Mouse (Mus musculus) forebrain, embryonic 10.5 days (tissue): ENCODE results near the gene Srxn1. TPM values are rescaled to one million over a fixed set of nuclear protein-coding genes. Genes with fewer than 3 reads are reported as not detected.
A peak's percentile ranks its signal among the peaks of the same experiment; 100 is the strongest.

ENCODE experiments used
- DNase-seq: peaks from one replicate; pipeline ENCODE4 v3.0.0-alpha.2; 2017; ENCODE audit warnings: low spot score; ENCODE audit errors: extremely low spot score
- H3K27ac ChIP-seq: fragments of 300-500 bp; sonication (generic); 2 replicates; pipeline ENCODE4 v1.5.1; 2016; ENCODE audit warnings: mild to moderate bottlenecking
- H3K27me3 ChIP-seq: fragments of 300-500 bp; sonication (generic); 2 replicates; pipeline ENCODE4 v1.6.1; 2016; ENCODE audit warnings: mild to moderate bottlenecking; ENCODE audit not compliant: poor library complexity, severe bottlenecking
- H3K36me3 ChIP-seq: fragments of 300-500 bp; sonication (generic); replicated peaks from 2 replicates; pipeline ENCODE4 v1.6.1; 2016; ENCODE audit warnings: mild to moderate bottlenecking, moderate library complexity
- H3K4me1 ChIP-seq: fragments of 300-500 bp; sonication (generic); 2 replicates; pipeline ENCODE4 v1.6.1; 2016
- H3K4me3 ChIP-seq: fragments of 300-500 bp; sonication (generic); 2 replicates; pipeline ENCODE4 v1.5.1; 2016; ENCODE audit warnings: mild to moderate bottlenecking, moderate library complexity
- H3K9me3 ChIP-seq: fragments of 300-500 bp; sonication (generic); 2 replicates; pipeline ENCODE4 v1.6.1; 2016; ENCODE audit warnings: mild to moderate bottlenecking, moderate library complexity
- WGBS: fragments of 180-500 bp; shearing (Covaris S2); methylation state at CpG from one replicate; pipeline ENCODE4 v1.1.7; 2016; 5-methylcytosine and 5-hydroxymethylcytosine counted together
- polyA plus RNA-seq: library from polyadenylated mRNA; unstranded; fragments of >200 nt; fragmentation: Nextera tagmentation; extraction: Ambion mirVana; gene quantifications from 2 replicates; pipeline ENCODE4 v1.2.1, GENCODE M21; 2016

Gene Srxn1
- polyA plus RNA-seq, 1 experiment from 2014 or later, result 14.9 TPM

DNA sequence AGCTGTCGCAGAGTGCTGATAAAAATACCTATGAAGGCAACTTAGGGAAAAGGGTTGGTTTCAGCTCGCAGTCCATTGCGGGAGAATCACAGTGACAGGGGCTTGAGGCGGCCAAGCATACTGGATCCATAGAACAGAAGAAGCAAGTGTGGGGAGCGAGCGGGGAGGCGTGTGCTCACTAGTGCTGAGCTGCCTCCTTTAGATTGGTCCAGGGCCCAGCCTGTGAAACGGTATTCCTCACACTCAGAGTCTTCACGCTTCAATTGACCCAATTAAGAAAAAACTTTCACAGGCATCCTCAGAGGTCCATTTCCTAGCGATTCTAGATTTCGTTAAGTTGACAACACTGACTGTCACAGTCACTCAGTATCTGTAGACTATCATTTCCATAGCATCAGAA, 35.6 kb downstream of the Srxn1 start:
- no peak for DNase-seq
- Histone ChIP-seq H3K9me3 (no peaks in the 10 kb centered on the region), H3K27me3 (peaks cover 77% of the 10 kb centered on the region), H3K4me3 (no peak overlapping the region), H3K36me3 (no peaks in the 10 kb centered on the region), H3K4me1 (peaks cover 44% of the 10 kb centered on the region), H3K27ac (no peak overlapping the region)
- WGBS, result 29% methylated on average over 11 of the region's 11 CpGs

DNA sequence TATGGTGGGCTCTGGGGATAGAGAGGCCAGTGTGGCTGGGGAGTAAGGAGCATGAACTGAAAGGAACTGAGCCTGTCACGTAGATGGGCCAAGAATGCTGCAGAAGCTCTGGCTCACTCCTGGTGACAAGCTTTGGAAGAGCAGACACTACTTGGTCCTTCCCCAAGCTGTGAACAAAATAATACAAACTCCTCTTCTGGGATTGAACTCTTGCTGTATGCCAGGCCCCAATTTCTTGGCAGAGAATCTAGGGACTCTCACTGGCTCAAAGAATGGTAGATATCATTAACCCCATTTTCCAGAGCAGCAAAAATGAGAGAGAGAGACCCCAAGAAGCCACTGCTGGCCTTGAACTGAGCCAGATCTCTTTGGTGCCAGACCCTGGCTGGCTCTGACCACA, 36.2 kb downstream of the Srxn1 start:
- WGBS, result 40% methylated on average over 1 of the region's 1 CpGs
- H3K4me1 ChIP-seq, result peaks cover 44% of the 10 kb centered on the region
- peaks cover 83% of the 10 kb centered on the region for H3K27me3 ChIP-seq
- H3K9me3 ChIP-seq, result no peaks in the 10 kb centered on the region
- no peak for DNase-seq
- peak overlapping the region; percentile 74; the same call in 1 of the 2 replicates for H3K27ac ChIP-seq
- no peaks in the 10 kb centered on the region for H3K36me3 ChIP-seq
- peak overlapping the region; percentile 58 for H3K4me3 ChIP-seq

GRCm38 (mm10) chr2:152142046-152142445, 36.7 kb downstream of the Srxn1 start:
- WGBS, result 1% methylated on average over 13 of the region's 13 CpGs
- H3K4me1 ChIP-seq, result peaks cover 44% of the 10 kb centered on the region
- DNase-seq, result peak; percentile 53
- peaks cover 88% of the 10 kb centered on the region for H3K27me3 ChIP-seq
- H3K9me3 ChIP-seq, result no peaks in the 10 kb centered on the region
- H3K36me3 ChIP-seq, result no peaks in the 10 kb centered on the region
- peak overlapping the region; percentile 74 for H3K27ac ChIP-seq
- H3K4me3 ChIP-seq, result peak overlapping the region; percentile 58

GRCm38 (mm10) chr2:152142571-152142970, 37.3 kb downstream of the Srxn1 start:
- no peak for DNase-seq
- Histone ChIP-seq H3K36me3 (no peaks in the 10 kb centered on the region), H3K9me3 (no peaks in the 10 kb centered on the region), H3K4me1 (peaks cover 44% of the 10 kb centered on the region), H3K4me3 (peak overlapping the region; percentile 58), H3K27ac (0 out of 2 replicates have a peak overlapping the region, but pooled peaks have one; percentile 76), H3K27me3 (peaks cover 94% of the 10 kb centered on the region)
- WGBS, result 3% methylated on average over 11 of the region's 11 CpGs

DNA sequence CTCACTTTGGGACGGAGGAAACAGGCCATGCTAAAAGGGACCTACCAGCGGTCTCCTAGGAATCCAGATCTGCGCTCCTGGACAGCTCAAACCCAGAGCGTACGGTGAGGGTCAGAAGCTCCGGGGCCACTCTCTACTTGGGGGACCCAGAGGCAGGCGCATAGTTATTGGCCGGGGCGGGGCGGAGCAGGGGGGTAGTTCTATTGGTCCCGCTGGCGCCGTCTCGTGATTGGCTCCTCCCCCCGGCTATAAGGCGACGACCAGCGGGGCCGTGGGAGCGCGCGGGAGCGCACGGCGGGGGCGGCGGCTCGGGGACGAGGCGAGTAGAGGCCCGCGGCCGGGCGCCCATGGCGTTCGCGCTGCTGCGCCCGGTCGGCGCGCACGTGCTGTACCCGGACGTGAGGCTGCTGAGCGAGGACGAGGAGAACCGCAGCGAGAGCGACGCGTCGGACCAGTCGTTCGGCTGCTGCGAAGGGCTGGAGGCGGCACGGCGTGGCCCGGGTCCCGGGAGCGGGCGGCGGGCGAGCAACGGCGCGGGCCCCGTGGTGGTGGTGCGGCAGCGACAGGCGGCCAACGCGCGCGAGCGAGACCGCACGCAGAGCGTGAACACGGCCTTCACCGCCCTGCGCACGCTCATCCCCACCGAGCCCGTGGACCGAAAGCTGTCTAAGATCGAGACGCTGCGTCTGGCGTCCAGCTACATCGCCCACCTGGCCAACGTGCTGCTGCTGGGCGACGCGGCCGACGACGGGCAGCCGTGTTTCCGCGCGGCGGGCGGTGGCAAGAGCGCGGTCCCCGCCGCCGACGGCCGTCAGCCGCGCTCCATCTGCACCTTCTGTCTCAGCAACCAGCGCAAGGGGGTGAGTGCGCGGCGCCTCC, 38.2 kb downstream of the Srxn1 start, which contains the start of gene Tcf15:
TSS of gene Tcf15 (plus strand) at position 283 of the 879 bp plus-strand sequence.
- peak within 1 kb of the TSS; percentile 76 for H3K27ac ChIP-seq
- peak; percentile 69 for DNase-seq
- peak within 1 kb of the TSS; percentile 58 for H3K4me3 ChIP-seq
- under 1% methylated on average over 118 of the region's 118 CpGs for WGBS
- H3K27me3 ChIP-seq, result peaks cover 95% of the 10 kb centered on the region
- no peaks in the 10 kb centered on the region for H3K9me3 ChIP-seq
- H3K36me3 ChIP-seq, result no peaks in the 10 kb centered on the region
- H3K4me1 ChIP-seq, result peaks cover 44% of the 10 kb centered on the region

DNA sequence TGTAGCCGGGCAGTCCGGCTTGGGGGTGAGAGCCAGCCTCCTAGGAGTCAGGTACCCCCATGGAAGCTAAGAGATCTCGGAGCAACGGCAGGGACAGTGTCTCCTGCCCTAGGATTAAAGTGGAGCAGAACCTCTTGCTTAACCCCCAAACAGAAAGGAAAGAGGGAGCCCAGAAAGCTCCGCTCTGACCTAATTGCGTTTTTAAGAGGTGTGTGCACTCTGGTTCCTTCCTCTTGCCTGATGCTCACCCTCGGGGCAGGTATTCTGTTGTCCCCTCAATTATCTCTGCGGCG, 38.8 kb downstream of the Srxn1 start:
- H3K9me3 ChIP-seq, result no peaks in the 10 kb centered on the region
- peaks cover 97% of the 10 kb centered on the region for H3K27me3 ChIP-seq
- peak overlapping the region; percentile 76 for H3K27ac ChIP-seq
- no peaks in the 10 kb centered on the region for H3K36me3 ChIP-seq
- H3K4me1 ChIP-seq, result peaks cover 43% of the 10 kb centered on the region
- no peak for DNase-seq
- peak overlapping the region; percentile 58 for H3K4me3 ChIP-seq
- 17% methylated on average over 9 of the region's 9 CpGs for WGBS

DNA sequence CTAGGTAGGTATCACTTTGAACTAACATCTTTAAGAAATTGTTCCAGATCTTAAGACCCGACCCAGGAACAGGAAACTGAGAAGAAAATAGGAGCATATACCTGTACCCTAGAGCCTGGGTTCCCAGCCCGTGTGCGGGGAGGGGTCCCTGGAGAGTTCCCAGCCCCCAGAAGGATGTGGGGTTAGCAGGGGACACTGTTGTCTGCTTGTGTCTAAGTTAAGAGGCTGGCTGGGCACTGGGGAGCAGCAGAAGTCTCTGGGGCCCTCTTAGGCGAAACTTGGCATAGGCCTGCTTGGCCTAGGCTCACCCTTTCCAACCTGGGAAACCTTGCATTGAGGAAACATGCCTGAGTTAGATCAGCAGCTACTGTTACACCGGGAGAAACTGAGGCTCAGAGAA, 39.2 kb downstream of the Srxn1 start:
- H3K4me3 ChIP-seq, result peak overlapping the region; percentile 58
- H3K9me3 ChIP-seq, result no peaks in the 10 kb centered on the region
- DNase-seq, result no peak
- no peaks in the 10 kb centered on the region for H3K36me3 ChIP-seq
- peaks cover 93% of the 10 kb centered on the region for H3K27me3 ChIP-seq
- no peak overlapping the region for H3K27ac ChIP-seq
- 63% methylated on average over 5 of the region's 5 CpGs for WGBS
- peaks cover 41% of the 10 kb centered on the region for H3K4me1 ChIP-seq

GRCm38 (mm10) chr2:152145711-152146110, 40.4 kb downstream of the Srxn1 start:
- Histone ChIP-seq H3K4me1 (peaks cover 51% of the 10 kb centered on the region), H3K9me3 (no peaks in the 10 kb centered on the region), H3K27me3 (peaks cover 81% of the 10 kb centered on the region), H3K27ac (no peak overlapping the region), H3K4me3 (no peak overlapping the region), H3K36me3 (no peaks in the 10 kb centered on the region)
- DNase-seq, result no peak
- 71% methylated on average over 2 of the region's 2 CpGs for WGBS

- Histone ChIP-seq H3K9me3 (no peaks in the 10 kb centered on the region), H3K27me3 (peaks cover 67% of the 10 kb centered on the region), H3K36me3 (no peaks in the 10 kb centered on the region), H3K4me3 (no peak overlapping the region), H3K27ac (no peak overlapping the region), H3K4me1 (peaks cover 37% of the 10 kb centered on the region)
- 64% methylated on average over 3 of the region's 3 CpGs for WGBS
- DNase-seq, result no peak
Observed at GRCm38 (mm10) chr2:152147079-152147478, 41.8 kb downstream of the Srxn1 start.

GRCm38 (mm10) chr2:152148675-152149074, 43.4 kb downstream of the Srxn1 start:
- no peak overlapping the region for H3K4me3 ChIP-seq
- H3K9me3 ChIP-seq, result no peaks in the 10 kb centered on the region
- WGBS, result 89% methylated on average over 9 of the region's 9 CpGs
- no peak overlapping the region for H3K27ac ChIP-seq
- H3K27me3 ChIP-seq, result peaks cover 51% of the 10 kb centered on the region
- H3K36me3 ChIP-seq, result no peaks in the 10 kb centered on the region
- H3K4me1 ChIP-seq, result peaks cover 26% of the 10 kb centered on the region
- DNase-seq, result no peak

GRCm38 (mm10) chr2:152149891-152150290, 44.6 kb downstream of the Srxn1 start:
- peaks cover 39% of the 10 kb centered on the region for H3K27me3 ChIP-seq
- WGBS, result 32% methylated on average over 4 of the region's 4 CpGs
- DNase-seq, result no peak
- no peak overlapping the region for H3K4me3 ChIP-seq
- H3K27ac ChIP-seq, result 0 out of 2 replicates have a peak overlapping the region, but pooled peaks have one; percentile 27
- H3K4me1 ChIP-seq, result peaks cover 17% of the 10 kb centered on the region
- H3K36me3 ChIP-seq, result no peaks in the 10 kb centered on the region
- H3K9me3 ChIP-seq, result no peaks in the 10 kb centered on the region

DNA sequence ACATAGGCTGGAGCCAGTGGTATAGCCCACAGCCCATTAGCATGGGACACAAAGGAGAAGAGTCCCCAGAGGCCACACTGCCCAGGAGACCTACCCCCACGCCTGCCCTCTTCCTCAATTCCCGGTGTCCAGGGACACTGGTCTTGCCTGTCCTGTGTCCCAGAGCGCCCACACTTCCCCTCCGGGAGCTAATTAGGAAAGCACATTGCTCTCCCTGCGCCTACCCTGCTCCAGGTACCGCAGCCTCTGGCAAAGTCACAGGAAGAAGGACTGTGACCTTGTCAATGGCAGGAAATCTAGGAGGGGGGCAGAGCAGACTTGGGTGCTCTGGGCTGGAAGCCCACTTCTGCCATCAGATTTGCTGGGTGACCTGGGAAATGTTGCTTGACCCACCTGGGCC, 45.1 kb downstream of the Srxn1 start:
- Histone ChIP-seq H3K36me3 (no peaks in the 10 kb centered on the region), H3K27me3 (peaks cover 34% of the 10 kb centered on the region), H3K4me1 (peaks cover 21% of the 10 kb centered on the region), H3K27ac (peak overlapping the region; percentile 27; the same call in 1 of the 2 replicates), H3K4me3 (no peak overlapping the region), H3K9me3 (no peaks in the 10 kb centered on the region)
- no peak for DNase-seq
- WGBS, result 68% methylated on average over 6 of the region's 6 CpGs

DNA sequence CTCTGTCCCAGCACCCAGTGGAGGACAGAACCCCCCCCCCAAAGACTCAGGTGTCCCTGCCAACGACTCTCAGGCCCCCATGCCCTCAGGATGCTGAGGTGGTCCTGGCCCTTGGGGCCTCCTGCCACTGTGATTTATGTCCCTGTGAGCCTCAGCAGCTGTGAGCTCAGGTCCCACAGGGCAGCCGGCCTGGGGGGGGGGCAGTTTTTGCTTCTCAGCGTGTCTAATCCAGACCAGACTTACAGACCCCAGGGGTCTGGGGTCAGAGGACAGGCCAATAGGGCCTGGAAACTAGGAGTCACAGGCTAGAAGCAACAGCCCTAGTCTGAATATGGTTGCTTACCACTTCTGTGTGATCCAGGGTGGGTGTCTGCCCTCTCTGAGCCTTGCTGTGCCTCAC, 48.0 kb downstream of the Srxn1 start:
- no peaks in the 10 kb centered on the region for H3K36me3 ChIP-seq
- H3K27ac ChIP-seq, result no peak overlapping the region
- peaks cover 4% of the 10 kb centered on the region for H3K27me3 ChIP-seq
- H3K4me1 ChIP-seq, result peaks cover 30% of the 10 kb centered on the region
- no peak overlapping the region for H3K4me3 ChIP-seq
- no peaks in the 10 kb centered on the region for H3K9me3 ChIP-seq
- 48% methylated on average over 3 of the region's 3 CpGs for WGBS
- DNase-seq, result no peak
